Mouse (Mus musculus) kidney, postnatal 10 days (tissue): ENCODE data around the gene Gm10959.
A peak's percentile ranks its signal among the peaks of the same experiment; 100 is the strongest.
"Not testable (repeated sequence)": the region's sequence is repeated elsewhere in the genome, so short reads cannot be mapped to it uniquely, and the experiment has no call there.

Experiments used
- DNase-seq: peaks from one replicate; pipeline ENCODE4 v3.0.0; 2021; ENCODE audit warnings: mixed read lengths

Gene Gm10959

GRCm38 (mm10) chr3:122919260-122919659 is at the start of gene Gm10959:
Gene Gm10959 (minus strand): TSS chr3:122919360.
- no peak for DNase-seq

DNA sequence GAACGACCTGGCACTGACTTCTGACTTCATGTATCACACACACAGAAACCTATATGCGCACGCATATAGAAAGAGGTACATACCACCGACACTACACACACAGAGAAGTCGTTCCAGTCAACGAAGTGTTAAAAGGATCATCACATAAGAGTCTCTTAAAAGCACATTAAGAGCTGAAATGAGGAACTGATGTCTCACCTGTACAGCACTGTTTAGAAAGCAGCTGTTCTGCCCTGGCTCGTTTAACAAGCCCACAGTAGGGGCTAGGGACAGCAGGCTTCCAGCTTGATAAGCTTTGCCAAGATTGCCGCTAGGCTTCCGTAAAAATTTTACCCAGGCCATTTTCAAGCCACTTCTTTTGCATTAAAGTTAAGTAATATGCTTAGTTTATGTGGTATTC is 49.2 kb upstream of the Gm10959 start:
- no peak for DNase-seq

- DNase-seq: no peak
Observed at GRCm38 (mm10) chr3:122964301-122964700, 45.1 kb upstream of the Gm10959 start.

- DNase-seq: no peak
Observed at GRCm38 (mm10) chr3:122950129-122950528, 31.0 kb upstream of the Gm10959 start.

GRCm38 (mm10) chr3:122943387-122943890 is 24.3 kb upstream of the Gm10959 start:
- DNase-seq: no peak

DNA sequence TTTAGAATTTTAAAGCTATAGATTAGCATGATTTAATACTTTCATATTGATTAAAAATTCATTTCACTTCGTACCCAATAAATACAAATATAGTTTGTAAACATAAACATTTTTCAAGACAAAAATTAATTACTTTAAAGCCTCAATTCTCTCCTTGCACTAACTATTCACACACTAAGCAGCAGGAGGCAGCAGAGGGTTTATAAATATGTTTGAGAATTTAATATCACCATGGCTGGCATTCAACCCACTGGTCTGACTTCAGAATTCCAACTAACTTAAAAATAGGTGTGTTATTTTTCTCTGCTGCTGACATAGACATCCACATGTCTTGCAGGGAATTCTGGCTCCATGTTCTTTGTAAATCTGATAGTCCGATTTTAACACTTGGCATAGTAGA is 20.1 kb upstream of the Gm10959 start:
- peak; percentile 67 for DNase-seq

- not testable (repeated sequence) for DNase-seq
Observed at GRCm38 (mm10) chr3:122937176-122937575, 18.0 kb upstream of the Gm10959 start.

- no peak for DNase-seq
Observed at GRCm38 (mm10) chr3:122932466-122932865, 13.3 kb upstream of the Gm10959 start.

- DNase-seq: no peak
Observed at GRCm38 (mm10) chr3:122929723-122930122, 10.6 kb upstream of the Gm10959 start.

GRCm38 (mm10) chr3:122924009-122924914 is 5.1 kb upstream of the Gm10959 start, which contains the start of gene 1810037I17Rik:
Gene 1810037I17Rik (plus strand): TSS chr3:122924203.
- DNase-seq: peak; percentile 99

DNA sequence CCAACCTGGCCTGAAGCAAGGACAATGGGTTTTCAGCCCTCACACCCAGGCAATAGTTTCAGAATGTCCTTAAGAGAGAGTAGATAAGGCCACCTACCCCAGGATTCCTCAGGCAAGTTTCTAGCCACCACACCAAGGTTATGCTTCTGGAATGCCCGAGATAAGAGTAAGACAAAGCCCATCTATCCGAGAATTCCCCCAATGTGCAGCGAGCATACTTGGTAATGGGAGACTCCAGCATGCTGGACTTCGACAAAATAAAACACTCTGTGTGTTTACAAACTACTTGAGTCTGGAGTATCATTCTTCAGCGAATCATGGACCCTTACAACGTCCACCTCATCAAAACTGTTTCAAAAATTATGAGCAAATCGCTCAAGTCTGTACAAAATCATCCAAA is 4.0 kb upstream of the Gm10959 start:
- no peak for DNase-seq

- DNase-seq: peak; percentile 27
Observed at GRCm38 (mm10) chr3:122921676-122922527, 2.7 kb upstream of the Gm10959 start.

- no peak for DNase-seq
Observed at GRCm38 (mm10) chr3:122920572-122921435, 1.6 kb upstream of the Gm10959 start.

DNA sequence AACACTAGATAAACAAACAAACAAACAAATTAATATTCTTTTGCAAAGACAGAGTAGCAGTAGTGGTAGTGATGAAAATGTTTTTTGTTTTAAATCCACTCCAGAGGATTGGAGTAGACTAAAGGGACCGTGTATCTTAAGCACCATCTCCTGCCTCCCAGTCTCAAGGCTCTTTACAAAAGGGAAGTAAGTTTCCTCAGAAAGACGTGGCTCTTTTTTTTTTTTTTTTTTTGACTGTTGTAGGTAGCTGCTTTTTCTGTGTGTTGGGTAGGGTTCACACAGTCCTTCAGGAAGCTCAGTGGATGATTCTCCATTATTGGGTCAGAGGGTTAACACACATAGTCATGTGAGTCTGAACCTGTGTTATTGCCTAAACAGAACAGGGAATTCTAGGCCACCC is 488 bp downstream of the Gm10959 start:
- no peak for DNase-seq

GRCm38 (mm10) chr3:122916191-122916680 is 2.9 kb downstream of the Gm10959 start:
- no peak for DNase-seq

- DNase-seq: no peak
Observed at GRCm38 (mm10) chr3:122915493-122915892, 3.7 kb downstream of the Gm10959 start.

DNA sequence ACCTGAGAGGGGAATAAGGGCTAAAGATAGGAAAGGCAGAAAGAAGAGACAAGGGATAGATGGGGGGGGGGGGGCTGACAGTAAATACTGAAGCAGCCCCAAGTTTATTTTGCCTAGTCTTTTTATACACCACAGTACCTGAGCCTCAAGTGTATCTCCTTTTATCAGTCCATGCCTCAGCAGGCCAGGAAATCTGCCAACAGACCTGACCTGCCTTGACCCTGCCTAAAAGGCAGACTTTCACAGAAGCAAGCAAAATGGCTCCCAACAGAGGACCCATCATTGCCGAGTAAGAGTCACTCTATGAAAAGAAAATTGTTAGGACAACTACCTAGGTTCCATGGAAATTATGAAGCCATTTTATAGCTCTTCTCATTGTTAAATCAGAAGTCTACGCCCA is 11.3 kb downstream of the Gm10959 start:
- DNase-seq: no peak

- peak; percentile 74 for DNase-seq
Observed at GRCm38 (mm10) chr3:122903746-122904433, 15.3 kb downstream of the Gm10959 start.

DNA sequence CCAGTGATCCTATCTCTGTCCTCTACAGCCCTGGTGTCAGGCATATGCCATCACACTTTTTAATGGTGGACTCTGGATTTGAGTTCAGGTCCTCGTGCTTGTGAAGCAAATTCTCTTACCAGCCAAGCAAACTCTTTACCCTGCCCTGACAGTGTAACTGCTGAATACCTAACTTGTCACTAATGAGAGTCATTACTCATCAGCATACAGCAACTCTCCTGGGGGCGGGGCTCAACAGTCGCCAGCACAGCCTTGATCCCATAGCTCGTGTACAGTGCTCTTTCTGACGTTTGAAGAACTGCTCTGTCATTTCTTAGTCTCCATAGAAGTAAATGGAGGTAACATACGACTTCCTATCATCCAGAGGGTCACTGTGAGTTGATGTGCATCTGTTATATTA is 20.9 kb downstream of the Gm10959 start:
- no peak for DNase-seq

GRCm38 (mm10) chr3:122895189-122895731 is 23.9 kb downstream of the Gm10959 start:
- DNase-seq: no peak

- DNase-seq: no peak
Observed at GRCm38 (mm10) chr3:122894772-122895171, 24.4 kb downstream of the Gm10959 start, which contains the start of gene Fabp2. Gene Fabp2 (plus strand): TSS chr3:122895072.
